Mouse (Mus musculus) ES-E14 (cell line): Measurements from ENCODE around the gene Wdr64.

Experiments used
- CHD2 ChIP-seq: IDR thresholded peaks from 2 replicates; pipeline ENCODE4 v1.6.1; 2014; ENCODE audit warnings: mild to moderate bottlenecking, low read depth, low read length, inconsistent platforms
- HCFC1 ChIP-seq: IDR thresholded peaks from 2 replicates; pipeline ENCODE4 v1.6.1; 2012; ENCODE audit warnings: low read length, inconsistent platforms, borderline replicate concordance; ENCODE audit not compliant: insufficient read depth
- ZNF384 ChIP-seq: IDR thresholded peaks from 2 replicates; pipeline ENCODE4 v1.6.1; 2012; ENCODE audit warnings: low read depth, low read length, inconsistent platforms

GRCm38 (mm10) chr1:175754576-175755364 lies 56.4 kb downstream of the Wdr64 start:
- TF ChIP-seq ZNF384 (no peak), HCFC1 (no peak), CHD2 (no peak)
